Mouse (Mus musculus) midbrain, embryonic 16.5 days (tissue): Measurements from ENCODE around the gene Olfr545. TPM values are rescaled to one million over a fixed set of nuclear protein-coding genes. Genes with fewer than 3 reads are reported as not detected.

ENCODE experiments used
- ATAC-seq: fragments of 200-750 bp; cut with Nextera tagmentation; 2 replicates; pipeline ENCODE4 v1.8.0; 2017; ENCODE audit warnings: moderate TSS enrichment
- H3K27ac ChIP-seq: fragments of 300-500 bp; sonication (generic); 2 replicates; pipeline ENCODE4 v1.5.1; 2014; ENCODE audit warnings: mild to moderate bottlenecking, low read length, mixed read lengths
- H3K27me3 ChIP-seq: fragments of 300-500 bp; sonication (generic); 2 replicates; pipeline ENCODE4 v1.6.1; 2014; ENCODE audit warnings: low read depth, low read length, mixed read lengths; ENCODE audit not compliant: control insufficient read depth, insufficient read depth
- H3K36me3 ChIP-seq: fragments of 300-500 bp; sonication (generic); 2 replicates; pipeline ENCODE4 v1.6.1; 2014; ENCODE audit warnings: mild to moderate bottlenecking, low read length, moderate library complexity, mixed read lengths; ENCODE audit not compliant: control insufficient read depth, insufficient read depth
- H3K4me1 ChIP-seq: fragments of 300-500 bp; sonication (generic); 2 replicates; pipeline ENCODE4 v1.6.1; 2014; ENCODE audit warnings: mild to moderate bottlenecking, low read length, mixed read lengths; ENCODE audit not compliant: control insufficient read depth, insufficient read depth
- H3K4me2 ChIP-seq: fragments of 300-500 bp; sonication (generic); 2 replicates; pipeline ENCODE4 v1.6.1; 2014; ENCODE audit warnings: mild to moderate bottlenecking, low read length, mixed read lengths
- H3K4me3 ChIP-seq: fragments of 300-500 bp; sonication (generic); 2 replicates; pipeline ENCODE4 v1.5.1; 2014; ENCODE audit warnings: low read depth, mild to moderate bottlenecking, low read length, moderate library complexity, mixed read lengths
- H3K9ac ChIP-seq: fragments of 300-500 bp; sonication (generic); 2 replicates; pipeline ENCODE4 v1.6.1; 2014; ENCODE audit warnings: low read depth, low read length, mixed read lengths
- H3K9me3 ChIP-seq: fragments of 300-500 bp; sonication (generic); replicated peaks from 2 replicates; pipeline ENCODE4 v1.6.1; 2014; ENCODE audit warnings: mild to moderate bottlenecking, low read length, mixed read lengths; ENCODE audit not compliant: control insufficient read depth, poor library complexity, severe bottlenecking
- WGBS: fragments of 180-500 bp; shearing (Covaris S2); extraction: QIAGEN DNeasy Blood & Tissue Kit; methylation state at CpG from one replicate; pipeline ENCODE4 v1.1.7; 2014; 5-methylcytosine and 5-hydroxymethylcytosine counted together
- polyA plus RNA-seq: library from polyadenylated mRNA; unstranded; fragments of >200 nt; fragmentation: Nextera tagmentation; extraction: Ambion mirVana; gene quantifications from 2 replicates; pipeline ENCODE4 v1.2.1, GENCODE M21; 2015

The Olfr545 gene
- polyA plus RNA-seq, 1 experiment from 2014 or later: 0.23 TPM

DNA sequence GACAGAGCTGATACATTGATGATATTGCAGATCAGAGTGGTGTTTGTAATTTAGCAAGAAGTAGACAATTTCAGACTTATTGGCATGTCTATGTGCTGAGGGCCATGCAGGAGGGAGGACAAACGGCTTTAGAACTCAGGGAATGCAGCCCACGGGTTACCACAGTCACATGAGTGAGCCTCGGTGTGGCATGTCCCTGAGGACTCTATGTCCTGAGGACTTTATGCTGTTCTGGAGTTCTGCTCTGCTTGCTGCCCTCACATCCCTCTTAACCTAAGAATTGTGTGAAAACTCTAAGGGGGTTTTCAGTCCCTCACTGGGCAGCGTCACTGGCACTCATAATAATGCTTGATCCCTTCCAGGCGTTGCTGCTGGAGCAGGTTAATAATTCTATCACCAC, 26.7 kb downstream of the Olfr545 start:
- no peak overlapping the region for H3K27ac ChIP-seq
- 79% methylated on average over 5 of the region's 5 CpGs for WGBS
- H3K9ac ChIP-seq: no peak overlapping the region
- ATAC-seq: no peak
- no peak overlapping the region for H3K4me2 ChIP-seq
- H3K36me3 ChIP-seq: peaks cover 12% of the 10 kb centered on the region
- H3K27me3 ChIP-seq: no peaks in the 10 kb centered on the region
- no peaks in the 10 kb centered on the region for H3K4me1 ChIP-seq
- no peak overlapping the region for H3K4me3 ChIP-seq
- H3K9me3 ChIP-seq: no peaks in the 10 kb centered on the region

GRCm38 (mm10) chr7:102467566-102467965, 31.8 kb downstream of the Olfr545 start:
- no peaks in the 10 kb centered on the region for H3K27me3 ChIP-seq
- H3K4me2 ChIP-seq: no peak overlapping the region
- H3K9me3 ChIP-seq: no peaks in the 10 kb centered on the region
- 90% methylated on average over 8 of the region's 8 CpGs for WGBS
- ATAC-seq: no peak
- no peak overlapping the region for H3K4me3 ChIP-seq
- H3K9ac ChIP-seq: no peak overlapping the region
- H3K27ac ChIP-seq: no peak overlapping the region
- peaks cover 30% of the 10 kb centered on the region for H3K36me3 ChIP-seq
- H3K4me1 ChIP-seq: no peaks in the 10 kb centered on the region

DNA sequence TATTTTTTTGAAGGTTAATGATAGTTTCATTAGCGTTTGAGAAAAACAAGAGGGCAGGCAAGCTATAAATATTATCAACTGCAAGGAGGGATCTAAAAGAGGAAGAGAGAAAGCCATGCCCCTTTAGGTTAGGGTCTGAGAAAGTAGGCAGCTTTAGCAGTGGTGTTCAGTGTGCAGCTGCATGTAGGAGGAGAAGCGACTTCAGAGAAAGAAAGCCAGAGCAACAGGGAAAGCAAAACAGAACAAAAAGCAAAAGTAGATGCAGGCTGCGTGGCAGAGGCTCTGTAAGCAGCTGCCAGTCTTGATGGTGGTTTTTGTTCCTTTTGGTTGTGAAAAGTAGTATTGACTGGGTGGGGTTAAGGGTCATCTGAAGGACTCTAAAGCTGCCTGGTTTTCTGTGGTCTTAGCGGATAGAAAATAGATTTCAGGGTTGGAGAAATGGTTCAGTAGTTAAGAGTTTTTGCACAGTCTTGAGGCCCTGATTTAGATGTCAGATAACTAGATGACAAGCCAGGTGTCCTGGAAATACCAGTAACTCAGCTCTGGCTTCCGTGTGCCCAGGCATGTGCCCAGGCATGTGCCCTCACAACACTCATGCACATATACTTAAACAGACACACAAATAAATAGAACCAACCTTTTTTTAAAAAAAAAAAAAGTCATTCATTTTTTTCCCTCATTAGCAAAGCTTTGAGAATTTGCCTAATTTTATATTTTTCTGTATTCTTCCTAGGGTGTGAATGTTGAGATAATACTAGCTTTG, 40.6 kb downstream of the Olfr545 start:
- WGBS: 79% methylated on average over 5 of the region's 5 CpGs
- Histone ChIP-seq H3K9ac (no peak overlapping the region), H3K4me2 (no peak overlapping the region), H3K27ac (no peak overlapping the region), H3K4me1 (no peaks in the 10 kb centered on the region), H3K27me3 (no peaks in the 10 kb centered on the region), H3K9me3 (no peaks in the 10 kb centered on the region), H3K4me3 (no peak overlapping the region), H3K36me3 (peaks cover 19% of the 10 kb centered on the region)
- ATAC-seq: no peak

GRCm38 (mm10) chr7:102446438-102446837, 52.9 kb downstream of the Olfr545 start:
- no peaks in the 10 kb centered on the region for H3K9me3 ChIP-seq
- no peak for ATAC-seq
- no peaks in the 10 kb centered on the region for H3K27me3 ChIP-seq
- WGBS: 96% methylated on average over 9 of the region's 9 CpGs
- H3K36me3 ChIP-seq: peaks cover 14% of the 10 kb centered on the region
- H3K4me1 ChIP-seq: peaks cover 16% of the 10 kb centered on the region
- no peak overlapping the region for H3K9ac ChIP-seq
- H3K4me2 ChIP-seq: no peak overlapping the region
- no peak overlapping the region for H3K4me3 ChIP-seq
- no peak overlapping the region for H3K27ac ChIP-seq

DNA sequence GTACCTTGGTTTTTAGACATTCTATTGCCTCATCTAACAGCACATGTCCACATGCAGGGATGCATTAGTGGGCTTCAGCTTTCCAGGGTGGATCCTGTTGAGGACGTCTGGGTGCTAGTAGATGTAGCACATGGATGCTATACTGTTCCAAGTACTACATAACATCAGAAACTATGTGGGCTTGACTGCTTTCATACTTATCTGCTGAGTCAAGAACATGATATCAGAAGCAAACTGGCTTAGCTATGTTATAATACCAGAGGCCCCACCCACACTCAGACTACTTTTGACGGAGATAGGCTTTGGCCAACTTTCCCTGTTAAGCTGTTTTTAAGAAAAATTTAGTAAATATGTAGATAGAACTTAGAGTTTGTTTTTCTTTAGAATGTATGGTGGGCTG, 55.1 kb downstream of the Olfr545 start:
- Histone ChIP-seq H3K36me3 (peaks cover 11% of the 10 kb centered on the region; the same call in 1 of the 2 replicates), H3K4me3 (no peak overlapping the region), H3K9ac (no peak overlapping the region), H3K4me2 (no peak overlapping the region), H3K27ac (no peak overlapping the region), H3K27me3 (no peaks in the 10 kb centered on the region), H3K9me3 (no peaks in the 10 kb centered on the region), H3K4me1 (peaks cover 18% of the 10 kb centered on the region)
- ATAC-seq: no peak
- 90% methylated on average over 2 of the region's 2 CpGs for WGBS

DNA sequence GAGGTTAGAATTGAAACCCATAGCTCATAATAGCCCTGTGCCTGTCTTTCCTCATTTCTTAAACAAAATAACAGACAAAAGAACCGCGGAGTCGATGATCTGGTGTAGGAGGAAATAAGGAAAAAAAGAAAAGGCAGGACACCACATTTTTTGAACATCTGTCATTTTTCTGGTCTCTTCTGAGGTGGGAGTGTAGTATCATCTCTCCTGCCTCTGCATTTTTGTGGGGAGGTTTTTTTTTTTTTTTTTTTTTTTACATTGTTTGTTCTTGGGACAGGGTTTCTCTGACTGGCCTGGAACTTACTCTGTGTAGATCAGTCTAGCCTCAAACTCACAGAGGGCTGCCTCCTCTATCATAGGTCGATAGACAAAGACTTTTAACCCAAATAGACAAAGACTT, 56.9 kb downstream of the Olfr545 start:
- Histone ChIP-seq H3K4me2 (peak overlapping the region; percentile 71), H3K36me3 (0 out of 2 replicates have a peak, but pooled peaks cover 5% of the 10 kb centered on the region), H3K9me3 (no peaks in the 10 kb centered on the region), H3K27ac (no peak overlapping the region), H3K4me3 (peak overlapping the region; percentile 60), H3K27me3 (no peaks in the 10 kb centered on the region), H3K9ac (peak overlapping the region; percentile 65; the same call in 1 of the 2 replicates), H3K4me1 (peaks cover 18% of the 10 kb centered on the region)
- WGBS: 0% methylated on average over 4 of the region's 4 CpGs
- ATAC-seq: no peak

GRCm38 (mm10) chr7:102441657-102442391, 57.5 kb downstream of the Olfr545 start, which contains the start of gene Rrm1:
TSS of gene Rrm1 (plus strand) at chr7:102441695.
- H3K27me3 ChIP-seq: no peaks in the 10 kb centered on the region; the same call in 1 of the 2 replicates
- H3K9me3 ChIP-seq: no peaks in the 10 kb centered on the region
- peak within 1 kb of the TSS; percentile 65 for H3K9ac ChIP-seq
- peak within 1 kb of the TSS; percentile 60 for H3K4me3 ChIP-seq
- peak within 1 kb of the TSS; percentile 71 for H3K4me2 ChIP-seq
- under 1% methylated on average over 55 of the region's 56 CpGs for WGBS
- H3K4me1 ChIP-seq: peaks cover 18% of the 10 kb centered on the region
- 0 out of 2 replicates have a peak, but pooled peaks cover 2% of the 10 kb centered on the region for H3K36me3 ChIP-seq
- ATAC-seq: peak; percentile 100
- H3K27ac ChIP-seq: peak within 1 kb of the TSS; percentile 59; the same call in 1 of the 2 replicates
